Mouse (Mus musculus) embryonic facial prominence, embryonic 13.5 days (tissue): ENCODE data around the gene Itga5. TPM values are rescaled to one million over a fixed set of nuclear protein-coding genes. Genes with fewer than 3 reads are reported as not detected.

Experiments used
- ATAC-seq: fragments of 200-750 bp; cut with Nextera tagmentation; 2 replicates; pipeline ENCODE4 v1.8.0; 2017; ENCODE audit warnings: low read depth; ENCODE audit not compliant: insufficient number of reproducible peaks, insufficient read depth, low FRiP score, low TSS enrichment
- H3K27ac ChIP-seq: fragments of 300-500 bp; sonication (generic); 2 replicates; pipeline ENCODE4 v1.5.1; 2015; ENCODE audit warnings: moderate library complexity, mild to moderate bottlenecking, inconsistent platforms
- H3K27me3 ChIP-seq: fragments of 300-500 bp; sonication (generic); 2 replicates; pipeline ENCODE4 v1.6.1; 2015; ENCODE audit warnings: mild to moderate bottlenecking, inconsistent platforms
- H3K36me3 ChIP-seq: fragments of 300-500 bp; sonication (generic); 2 replicates; pipeline ENCODE4 v1.6.1; 2015; ENCODE audit warnings: mild to moderate bottlenecking, inconsistent platforms
- H3K4me1 ChIP-seq: fragments of 300-500 bp; sonication (generic); 2 replicates; pipeline ENCODE4 v1.6.1; 2015; ENCODE audit warnings: inconsistent platforms
- H3K4me2 ChIP-seq: fragments of 300-500 bp; sonication (generic); 2 replicates; pipeline ENCODE4 v1.6.1; 2015; ENCODE audit warnings: moderate library complexity, mild to moderate bottlenecking, inconsistent platforms
- H3K4me3 ChIP-seq: fragments of 300-500 bp; sonication (generic); 2 replicates; pipeline ENCODE4 v1.5.1; 2015; ENCODE audit warnings: mild to moderate bottlenecking, inconsistent platforms
- H3K9ac ChIP-seq: fragments of 300-500 bp; sonication (generic); 2 replicates; pipeline ENCODE4 v1.6.1; 2015; ENCODE audit warnings: mild to moderate bottlenecking, inconsistent platforms
- H3K9me3 ChIP-seq: fragments of 300-500 bp; sonication (generic); 2 replicates; pipeline ENCODE4 v1.6.1; 2016; ENCODE audit warnings: inconsistent platforms
- WGBS: fragments of 180-500 bp; shearing (Covaris S2); methylation state at CpG from one replicate; pipeline ENCODE4 v1.1.7; 2015; ENCODE audit warnings: mixed read lengths; 5-methylcytosine and 5-hydroxymethylcytosine counted together
- polyA plus RNA-seq: library from polyadenylated mRNA; unstranded; fragments of >200 nt; fragmentation: Nextera tagmentation; extraction: Ambion mirVana; gene quantifications from 2 replicates; pipeline ENCODE4 v1.2.1, GENCODE M21; 2015

Itga5 gene
- polyA plus RNA-seq, 1 experiment from 2014 or later = 41.2 TPM

DNA sequence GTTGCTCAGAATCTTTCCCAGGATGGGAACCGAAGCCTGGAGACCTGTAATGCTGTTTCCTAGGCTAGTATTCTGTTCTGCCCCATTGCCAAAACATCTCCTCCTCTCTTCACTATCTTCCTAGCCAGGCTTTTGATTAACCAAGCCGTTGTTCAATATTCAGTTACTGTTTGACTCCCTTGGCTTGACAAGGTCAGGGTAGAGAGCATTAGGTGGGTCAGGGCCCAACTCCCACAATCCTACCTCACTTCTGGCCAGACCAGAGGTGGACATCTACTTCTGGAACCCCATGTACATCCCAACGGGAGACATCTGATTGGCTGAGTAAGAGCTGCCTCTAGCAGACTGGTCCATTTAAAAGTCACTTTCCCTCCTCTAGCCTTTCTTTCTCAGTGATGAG lies 3.6 kb downstream of the Itga5 start:
- H3K9ac ChIP-seq = no peak overlapping the region
- H3K36me3 ChIP-seq = no peaks in the 10 kb centered on the region
- no peak overlapping the region for H3K27ac ChIP-seq
- H3K9me3 ChIP-seq = no peaks in the 10 kb centered on the region
- no peak overlapping the region for H3K4me3 ChIP-seq
- peaks cover 54% of the 10 kb centered on the region for H3K4me1 ChIP-seq
- no peaks in the 10 kb centered on the region for H3K27me3 ChIP-seq
- H3K4me2 ChIP-seq = no peak overlapping the region
- ATAC-seq = no peak
- 92% methylated on average over 3 of the region's 3 CpGs for WGBS

DNA sequence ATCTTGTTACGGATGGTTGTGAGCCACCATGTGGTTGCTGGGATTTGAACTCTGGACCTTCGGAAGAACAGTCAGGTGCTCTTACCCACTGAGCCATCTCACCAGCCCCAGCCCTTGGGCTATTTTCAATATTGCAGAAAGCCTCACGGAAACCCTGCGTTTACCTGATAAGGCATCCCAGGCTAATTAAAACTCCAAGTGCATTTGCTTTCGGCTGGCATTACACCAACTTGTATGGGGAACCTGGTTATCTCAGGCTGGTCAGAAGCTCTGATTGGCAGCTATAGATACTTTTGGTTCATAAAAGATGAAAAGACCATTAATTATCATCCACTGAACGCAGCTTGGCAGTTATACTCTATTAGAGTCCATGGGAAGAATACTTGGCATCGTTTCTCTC lies 4.2 kb downstream of the Itga5 start:
- Histone ChIP-seq H3K27ac (no peak overlapping the region), H3K9me3 (no peaks in the 10 kb centered on the region), H3K4me3 (no peak overlapping the region), H3K4me2 (no peak overlapping the region), H3K4me1 (peaks cover 53% of the 10 kb centered on the region), H3K36me3 (peaks cover under 1% of the 10 kb centered on the region; the same call in 1 of the 2 replicates), H3K9ac (no peak overlapping the region), H3K27me3 (no peaks in the 10 kb centered on the region)
- WGBS = 87% methylated on average over 6 of the region's 7 CpGs
- ATAC-seq = no peak

GRCm38 (mm10) chr15:103361269-103361668 lies 5.3 kb downstream of the Itga5 start:
- H3K9me3 ChIP-seq = no peaks in the 10 kb centered on the region
- 64% methylated on average over 1 of the region's 1 CpGs for WGBS
- H3K4me3 ChIP-seq = no peak overlapping the region
- ATAC-seq = no peak
- H3K27ac ChIP-seq = no peak overlapping the region
- peaks cover 48% of the 10 kb centered on the region for H3K4me1 ChIP-seq
- H3K9ac ChIP-seq = no peak overlapping the region
- H3K4me2 ChIP-seq = no peak overlapping the region
- H3K36me3 ChIP-seq = peaks cover 9% of the 10 kb centered on the region
- no peaks in the 10 kb centered on the region for H3K27me3 ChIP-seq

- Histone ChIP-seq H3K27me3 (no peaks in the 10 kb centered on the region), H3K27ac (peak overlapping the region; percentile 36), H3K4me3 (no peak overlapping the region), H3K36me3 (peaks cover 22% of the 10 kb centered on the region), H3K9ac (no peak overlapping the region), H3K9me3 (no peaks in the 10 kb centered on the region), H3K4me1 (peaks cover 44% of the 10 kb centered on the region), H3K4me2 (no peak overlapping the region)
- 94% methylated on average over 5 of the region's 5 CpGs for WGBS
- ATAC-seq = no peak
Measured at GRCm38 (mm10) chr15:103359869-103360602, 6.5 kb downstream of the Itga5 start.

- H3K4me3 ChIP-seq = no peak overlapping the region
- WGBS = 41% methylated on average over 1 of the region's 1 CpGs
- H3K27ac ChIP-seq = peak overlapping the region; percentile 94
- no peak overlapping the region for H3K4me2 ChIP-seq
- peaks cover 35% of the 10 kb centered on the region for H3K4me1 ChIP-seq
- H3K9me3 ChIP-seq = no peaks in the 10 kb centered on the region
- no peak for ATAC-seq
- H3K27me3 ChIP-seq = no peaks in the 10 kb centered on the region
- H3K36me3 ChIP-seq = peaks cover 31% of the 10 kb centered on the region
- H3K9ac ChIP-seq = no peak overlapping the region
Measured at GRCm38 (mm10) chr15:103359122-103359510, 7.4 kb downstream of the Itga5 start.

- H3K9ac ChIP-seq = peak overlapping the region; percentile 44
- peak overlapping the region; percentile 94 for H3K27ac ChIP-seq
- peaks cover 31% of the 10 kb centered on the region for H3K4me1 ChIP-seq
- WGBS = 23% methylated on average over 3 of the region's 4 CpGs
- H3K27me3 ChIP-seq = no peaks in the 10 kb centered on the region
- no peak overlapping the region for H3K4me3 ChIP-seq
- peak; percentile 81 for ATAC-seq
- peaks cover 37% of the 10 kb centered on the region for H3K36me3 ChIP-seq
- H3K4me2 ChIP-seq = no peak overlapping the region; the same call in 1 of the 2 replicates
- no peaks in the 10 kb centered on the region for H3K9me3 ChIP-seq
Measured at GRCm38 (mm10) chr15:103358278-103359121, 8.1 kb downstream of the Itga5 start.

- no peaks in the 10 kb centered on the region for H3K9me3 ChIP-seq
- no peak for ATAC-seq
- no peak overlapping the region for H3K4me3 ChIP-seq
- peaks cover 31% of the 10 kb centered on the region for H3K4me1 ChIP-seq
- H3K27me3 ChIP-seq = no peaks in the 10 kb centered on the region
- WGBS = 80% methylated on average over 4 of the region's 4 CpGs
- peaks cover 43% of the 10 kb centered on the region for H3K36me3 ChIP-seq
- peak overlapping the region; percentile 44; the same call in 1 of the 2 replicates for H3K9ac ChIP-seq
- H3K4me2 ChIP-seq = no peak overlapping the region
- H3K27ac ChIP-seq = peak overlapping the region; percentile 94
Measured at GRCm38 (mm10) chr15:103357817-103358216, 8.7 kb downstream of the Itga5 start.

GRCm38 (mm10) chr15:103356130-103356529 lies 10.4 kb downstream of the Itga5 start:
- Histone ChIP-seq H3K4me2 (no peak overlapping the region), H3K27ac (no peak overlapping the region), H3K9ac (no peak overlapping the region), H3K9me3 (no peaks in the 10 kb centered on the region), H3K4me3 (no peak overlapping the region), H3K36me3 (peaks cover 59% of the 10 kb centered on the region), H3K27me3 (no peaks in the 10 kb centered on the region), H3K4me1 (peaks cover 28% of the 10 kb centered on the region)
- ATAC-seq = no peak
- 76% methylated on average over 4 of the region's 4 CpGs for WGBS

DNA sequence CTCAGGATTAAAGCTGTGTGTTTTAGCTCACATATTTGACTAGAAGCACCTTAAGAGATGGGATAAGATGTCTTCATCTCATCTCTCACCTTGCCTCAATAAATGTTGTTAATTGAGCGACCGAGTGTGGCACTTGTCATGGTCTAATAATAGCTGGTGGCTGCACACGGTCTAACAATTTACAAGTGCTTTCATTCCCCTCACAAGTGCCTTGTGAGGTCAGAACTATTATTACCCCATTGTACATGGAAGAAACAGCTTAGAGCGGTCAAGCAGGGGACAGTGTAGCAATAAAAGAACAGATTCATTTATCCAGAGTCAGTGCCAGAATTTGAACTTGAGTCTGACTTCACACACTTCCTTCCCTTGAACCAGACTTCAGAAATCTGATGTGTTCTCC lies 11.1 kb downstream of the Itga5 start:
- WGBS = 91% methylated on average over 4 of the region's 4 CpGs
- peaks cover 28% of the 10 kb centered on the region for H3K4me1 ChIP-seq
- no peak overlapping the region for H3K9ac ChIP-seq
- H3K36me3 ChIP-seq = peaks cover 66% of the 10 kb centered on the region
- H3K4me3 ChIP-seq = no peak overlapping the region
- H3K4me2 ChIP-seq = no peak overlapping the region
- ATAC-seq = no peak
- no peak overlapping the region for H3K27ac ChIP-seq
- H3K27me3 ChIP-seq = no peaks in the 10 kb centered on the region
- no peaks in the 10 kb centered on the region for H3K9me3 ChIP-seq

DNA sequence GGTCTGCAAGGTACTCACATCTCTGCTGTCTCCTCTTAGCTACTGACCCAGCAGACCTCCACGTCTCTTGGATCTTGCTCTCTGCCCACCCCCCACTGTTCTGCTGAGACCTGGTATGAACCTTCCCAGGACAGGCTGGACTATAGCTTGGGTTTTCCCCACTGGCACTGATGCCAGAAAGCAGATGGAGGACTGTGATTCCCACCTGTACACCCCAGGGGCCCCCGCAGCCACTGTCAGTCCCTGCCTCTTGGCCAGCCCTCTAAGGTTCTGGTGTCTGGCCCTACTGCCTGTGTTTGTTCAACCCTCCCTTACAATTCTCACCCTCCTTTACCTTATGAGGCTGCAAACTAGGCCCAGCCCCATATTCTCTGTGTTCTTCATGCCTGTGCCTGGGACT lies 11.9 kb downstream of the Itga5 start:
- Histone ChIP-seq H3K9me3 (no peaks in the 10 kb centered on the region), H3K4me2 (no peak overlapping the region), H3K4me1 (peaks cover 22% of the 10 kb centered on the region), H3K36me3 (peaks cover 73% of the 10 kb centered on the region), H3K9ac (no peak overlapping the region), H3K27ac (no peak overlapping the region), H3K27me3 (no peaks in the 10 kb centered on the region), H3K4me3 (no peak overlapping the region)
- 95% methylated on average over 2 of the region's 2 CpGs for WGBS
- no peak for ATAC-seq

DNA sequence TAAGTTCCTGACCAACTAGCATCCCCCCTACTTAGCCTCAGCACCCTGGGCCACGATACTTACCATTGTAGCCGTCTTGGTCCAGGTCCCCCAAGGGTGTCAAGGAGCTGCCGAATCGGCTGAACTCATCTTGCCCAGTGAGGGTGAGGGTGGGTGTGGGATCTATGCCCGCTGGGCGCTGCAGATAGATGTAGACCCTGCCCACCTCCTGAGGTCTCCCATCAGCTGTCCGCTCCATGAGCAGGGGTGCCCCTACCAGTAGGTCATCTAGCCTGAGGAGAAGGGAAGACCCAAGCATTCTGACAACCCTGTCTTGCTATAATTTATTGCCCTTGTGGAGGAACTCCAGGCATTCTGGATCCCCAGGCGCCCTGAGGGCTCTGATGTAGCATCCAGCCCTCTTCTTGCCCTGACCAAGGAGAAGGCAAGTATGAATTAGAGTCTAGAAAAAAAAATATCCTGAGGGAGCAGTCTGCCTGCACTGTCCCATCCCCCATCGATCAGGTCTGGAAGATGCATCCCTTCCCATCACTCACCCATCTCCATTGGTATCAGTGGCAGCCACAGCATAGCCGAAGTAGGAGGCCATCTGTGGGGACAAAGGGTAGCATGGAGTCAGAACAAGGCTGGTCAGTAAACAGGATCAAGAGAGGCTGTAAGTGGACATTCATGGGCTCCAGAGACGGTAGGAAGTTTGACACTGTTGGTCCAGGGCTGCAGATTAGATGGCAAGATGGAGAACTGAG lies 12.9 kb downstream of the Itga5 start:
- H3K27ac ChIP-seq = no peak overlapping the region
- no peaks in the 10 kb centered on the region for H3K9me3 ChIP-seq
- no peak overlapping the region for H3K4me2 ChIP-seq
- H3K4me3 ChIP-seq = no peak overlapping the region
- no peaks in the 10 kb centered on the region for H3K27me3 ChIP-seq
- peaks cover 83% of the 10 kb centered on the region for H3K36me3 ChIP-seq
- H3K9ac ChIP-seq = no peak overlapping the region
- peaks cover 12% of the 10 kb centered on the region for H3K4me1 ChIP-seq
- no peak for ATAC-seq
- WGBS = 94% methylated on average over 11 of the region's 11 CpGs
